Mouse (Mus musculus) cerebellum, adult 2 months (tissue): ENCODE results near the gene Olfr1058. TPM values are rescaled to one million over a fixed set of nuclear protein-coding genes. Genes with fewer than 3 reads are reported as not detected.
"Not testable (repeated sequence)": the region's sequence is repeated elsewhere in the genome, so short reads cannot be mapped to it uniquely, and the experiment has no call there.

Source experiments
- DNase-seq, 2 experiments: peaks; one replicate each; pipeline ENCODE4 v3.0.0; 2021
- H3K27ac ChIP-seq: fragments of 200-500 bp; 2 replicates; pipeline ENCODE4 v1.5.1; 2012; ENCODE audit warnings: low read length, control low read depth, inconsistent platforms; ENCODE audit not compliant: insufficient read depth
- H3K27me3 ChIP-seq: fragments of 200-500 bp; 2 replicates; pipeline ENCODE4 v1.6.1; 2012; ENCODE audit warnings: inconsistent platforms, mild to moderate bottlenecking, low read length, moderate library complexity; ENCODE audit not compliant: control insufficient read depth, insufficient read depth
- H3K4me1 ChIP-seq: fragments of 200-500 bp; 2 replicates; pipeline ENCODE4 v1.6.1; 2011; ENCODE audit warnings: low read length; ENCODE audit not compliant: control insufficient read depth, insufficient read depth
- H3K4me3 ChIP-seq: fragments of 200-500 bp; replicated peaks from 2 replicates; pipeline ENCODE3; 2011; ENCODE audit warnings: mild to moderate bottlenecking, low read depth, low read length, control low read depth; ENCODE audit not compliant: insufficient read depth
- CTCF ChIP-seq: fragments of 200-500 bp; IDR thresholded peaks from 2 replicates; pipeline ENCODE4 v1.5.1; 2011; ENCODE audit warnings: low read depth, mild to moderate bottlenecking, control low read depth, low read length, moderate library complexity, borderline replicate concordance; ENCODE audit not compliant: insufficient read depth
- POLR2A ChIP-seq: fragments of 200-500 bp; IDR thresholded peaks from 2 replicates; pipeline ENCODE4 v1.6.1; 2011; ENCODE audit warnings: low read length, control low read depth, borderline replicate concordance; ENCODE audit not compliant: insufficient read depth
- WGBS: fragments of 180-500 bp; shearing (Covaris S2); methylation state at CpG from one replicate; pipeline ENCODE4 v1.1.7; 2018; 5-methylcytosine and 5-hydroxymethylcytosine counted together
- polyA plus RNA-seq: library from polyadenylated mRNA; depleted of rRNA; stranded (reverse); fragments of >200 nt; gene quantifications from 2 replicates; pipeline ENCODE4 v1.2.3, GENCODE M21; 2012; rRNA removed

Gene Olfr1058
- polyA plus RNA-seq: not detected in 2 replicates

- not testable (repeated sequence) for DNase-seq, H3K4me1 ChIP-seq, H3K4me3 ChIP-seq, H3K27me3 ChIP-seq, H3K27ac ChIP-seq
Observed at GRCm38 (mm10) chr2:86388461-86388860, at the start of gene Olfr1058. Olfr1058 (minus strand) TSS chr2:86388561.

DNA sequence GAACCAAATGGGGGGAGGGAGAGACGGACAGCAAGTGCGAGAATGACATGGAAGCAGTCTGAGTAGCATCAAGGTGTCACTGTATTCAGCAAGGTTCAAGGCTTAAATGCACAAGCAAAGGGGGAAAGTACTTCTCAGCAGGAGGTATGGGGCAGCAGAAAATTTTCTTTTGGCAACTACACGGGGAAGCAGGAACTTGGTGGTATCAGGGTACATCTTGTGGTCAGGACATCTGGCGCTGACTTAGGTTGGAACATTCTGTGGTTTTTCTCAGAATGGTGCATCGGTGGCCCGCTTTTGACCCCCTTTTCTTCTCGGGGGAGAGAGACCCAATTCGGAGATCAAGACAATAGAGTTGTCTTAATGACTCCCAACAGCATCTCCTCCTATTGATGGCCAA, 40.1 kb upstream of the Olfr1058 start:
- H3K27me3 ChIP-seq, H3K27ac ChIP-seq, H3K4me3 ChIP-seq, DNase-seq, H3K4me1 ChIP-seq: not testable (repeated sequence)
- WGBS: 89% methylated on average over 8 of the region's 8 CpGs

DNA sequence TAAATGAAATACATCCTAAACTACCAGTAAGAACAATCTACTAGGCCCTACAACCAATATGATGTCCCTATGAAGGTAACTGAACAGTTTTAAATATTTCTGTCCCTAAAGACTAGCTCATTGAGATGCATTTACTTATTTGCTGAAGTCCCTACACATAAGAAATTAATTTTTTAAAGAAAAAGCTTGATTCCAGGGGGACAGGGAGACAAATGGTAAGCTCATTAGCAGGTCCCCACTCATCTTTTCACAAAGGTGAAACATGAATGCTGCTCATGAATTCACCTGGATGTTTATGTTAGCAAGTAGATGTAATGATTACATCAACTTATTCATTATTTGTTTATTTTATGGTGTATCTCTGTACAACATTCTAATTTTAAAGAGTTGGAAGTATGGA, 38.3 kb upstream of the Olfr1058 start, which contains the start of gene Olfr1062:
Gene Olfr1062 (minus strand): TSS at position 101 of the 400 bp plus-strand sequence.
- H3K4me3 ChIP-seq, DNase-seq, H3K27me3 ChIP-seq, H3K27ac ChIP-seq, H3K4me1 ChIP-seq: not testable (repeated sequence)

- no peak for DNase-seq
- H3K27ac ChIP-seq: no peak within 1 kb of the TSS
- WGBS: 92% methylated on average over 1 of the region's 1 CpGs
- no peaks in the 10 kb centered on the region for H3K4me1 ChIP-seq
- no peak within 1 kb of the TSS for H3K4me3 ChIP-seq
- no peaks in the 10 kb centered on the region for H3K27me3 ChIP-seq
- TF ChIP-seq CTCF: no peak
- TF ChIP-seq POLR2A: no peak
Observed at GRCm38 (mm10) chr2:86413950-86414349, 25.6 kb upstream of the Olfr1058 start, which contains the start of gene Olfr1061. Olfr1061 (minus strand) TSS chr2:86414050.

DNA sequence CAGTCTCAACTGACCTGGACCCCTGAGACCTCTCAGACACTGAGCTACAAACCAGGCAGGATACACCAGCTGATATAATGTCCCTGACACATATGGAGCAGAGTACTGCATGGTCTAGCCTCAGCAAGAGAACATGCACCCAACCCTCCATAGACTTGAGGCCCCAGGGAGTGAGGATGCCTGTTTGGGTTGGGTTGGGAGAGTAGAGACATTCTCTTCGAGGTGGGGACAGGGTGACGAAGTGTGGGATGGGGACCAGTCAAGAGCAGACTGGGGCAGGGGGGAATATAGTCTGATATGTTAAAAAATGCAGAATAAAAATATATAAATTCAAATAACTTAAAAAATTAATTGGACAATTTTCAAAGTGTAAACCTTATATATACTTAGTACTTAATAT, 6.8 kb upstream of the Olfr1058 start:
- Histone ChIP-seq H3K27ac (no peak overlapping the region), H3K4me1 (no peaks in the 10 kb centered on the region), H3K27me3 (no peaks in the 10 kb centered on the region), H3K4me3 (no peak overlapping the region)
- no peak for TF ChIP-seq POLR2A
- no peak for TF ChIP-seq CTCF
- DNase-seq: no peak
- WGBS: 85% methylated on average over 2 of the region's 2 CpGs

GRCm38 (mm10) chr2:86378293-86378692, 10.1 kb downstream of the Olfr1058 start, which contains the start of gene Olfr1057:
Olfr1057 (minus strand) TSS chr2:86378393.
- no peak within 1 kb of the TSS for H3K27ac ChIP-seq
- no peaks in the 10 kb centered on the region for H3K27me3 ChIP-seq
- DNase-seq: no peak
- no peaks in the 10 kb centered on the region for H3K4me1 ChIP-seq
- no peak for TF ChIP-seq CTCF
- TF ChIP-seq POLR2A: no peak
- H3K4me3 ChIP-seq: no peak within 1 kb of the TSS

- 84% methylated on average over 2 of the region's 6 CpGs for WGBS
- not testable (repeated sequence) for DNase-seq, H3K27me3 ChIP-seq, H3K4me3 ChIP-seq, H3K27ac ChIP-seq, H3K4me1 ChIP-seq
Observed at GRCm38 (mm10) chr2:86366342-86366741, 22.0 kb downstream of the Olfr1058 start.

- TF ChIP-seq POLR2A (no peak), CTCF (no peak)
- no peak for DNase-seq
- no peaks in the 10 kb centered on the region for H3K4me1 ChIP-seq
- no peaks in the 10 kb centered on the region for H3K27me3 ChIP-seq
- no peak within 1 kb of the TSS for H3K27ac ChIP-seq
- H3K4me3 ChIP-seq: no peak within 1 kb of the TSS
Observed at GRCm38 (mm10) chr2:86362369-86362768, 26.0 kb downstream of the Olfr1058 start, which contains the start of gene Olfr1056. Olfr1056 (minus strand) TSS chr2:86362469.

- not testable (repeated sequence) for DNase-seq
- 8% methylated on average over 1 of the region's 1 CpGs for WGBS
Observed at GRCm38 (mm10) chr2:86351751-86352150, 36.6 kb downstream of the Olfr1058 start.

More at GRCm38 (mm10) chr2:86351751-86352150, 36.6 kb downstream of the Olfr1058 start:
- H3K4me3 ChIP-seq, H3K27me3 ChIP-seq, H3K4me1 ChIP-seq, H3K27ac ChIP-seq: not testable (repeated sequence)
